Mouse (Mus musculus): ENCODE data around the gene Cntn3. TPM values are rescaled to one million over a fixed set of nuclear protein-coding genes. Genes with fewer than 3 reads are reported as not detected.
"Not testable (repeated sequence)": the region's sequence is repeated elsewhere in the genome, so short reads cannot be mapped to it uniquely, and the experiment has no call there.

Gene Cntn3
- polyA plus RNA-seq (2016; fragmentation: Nextera tagmentation; extraction: Ambion mirVana): 0.45 and 0.70 TPM in 2 replicates

GRCm38 (mm10) chr6:102573001-102573400, at the start of gene Cntn3:
Cntn3 (minus strand) TSS chr6:102573101.
- H3K9me3 ChIP-seq; H3K4me2 ChIP-seq; H3K27ac ChIP-seq; H3K4me1 ChIP-seq (replicated peaks); H3K9ac ChIP-seq (replicated peaks); ATAC-seq (ENCODE audit: insufficient number of reproducible peaks, insufficient read depth, low FRiP score, low TSS enrichment, low read depth); H3K27me3 ChIP-seq; H3K36me3 ChIP-seq; H3K4me3 ChIP-seq (replicated peaks): not testable (repeated sequence)
- WGBS: over 99% methylated on average over 5 of the region's 20 CpGs

GRCm38 (mm10) chr6:102600773-102601172, 27.9 kb upstream of the Cntn3 start:
- no peak for ATAC-seq (ENCODE audit: insufficient number of reproducible peaks, insufficient read depth, low FRiP score, low TSS enrichment, low read depth)
- Histone ChIP-seq H3K9ac (replicated peaks) (no peak overlapping the region), H3K4me3 (replicated peaks) (no peak overlapping the region), H3K4me1 (replicated peaks) (no peaks in the 10 kb centered on the region), H3K36me3 (no peaks in the 10 kb centered on the region), H3K4me2 (no peak overlapping the region), H3K27me3 (no peaks in the 10 kb centered on the region), H3K9me3 (no peaks in the 10 kb centered on the region), H3K27ac (no peak overlapping the region)
- 88% methylated on average over 2 of the region's 2 CpGs for WGBS

- Histone ChIP-seq H3K4me3 (replicated peaks) (no peak overlapping the region), H3K36me3 (no peaks in the 10 kb centered on the region), H3K4me1 (replicated peaks) (no peaks in the 10 kb centered on the region), H3K27me3 (no peaks in the 10 kb centered on the region), H3K27ac (no peak overlapping the region), H3K4me2 (no peak overlapping the region), H3K9me3 (no peaks in the 10 kb centered on the region), H3K9ac (replicated peaks) (no peak overlapping the region)
- WGBS: 72% methylated on average over 2 of the region's 2 CpGs
- ATAC-seq (ENCODE audit: insufficient number of reproducible peaks, insufficient read depth, low FRiP score, low TSS enrichment, low read depth): no peak
Measured at GRCm38 (mm10) chr6:102597756-102598155, 24.9 kb upstream of the Cntn3 start.

- Histone ChIP-seq H3K4me3 (replicated peaks) (no peak overlapping the region), H3K4me1 (replicated peaks) (no peaks in the 10 kb centered on the region), H3K9ac (replicated peaks) (no peak overlapping the region), H3K36me3 (no peaks in the 10 kb centered on the region), H3K27ac (no peak overlapping the region), H3K27me3 (no peaks in the 10 kb centered on the region), H3K4me2 (no peak overlapping the region), H3K9me3 (no peaks in the 10 kb centered on the region)
- 97% methylated on average over 4 of the region's 4 CpGs for WGBS
- no peak for ATAC-seq (ENCODE audit: insufficient number of reproducible peaks, insufficient read depth, low FRiP score, low TSS enrichment, low read depth)
Measured at GRCm38 (mm10) chr6:102590151-102590550, 17.2 kb upstream of the Cntn3 start.

- no peak for ATAC-seq (ENCODE audit: insufficient number of reproducible peaks, insufficient read depth, low FRiP score, low TSS enrichment, low read depth)
- no peak overlapping the region for H3K4me3 ChIP-seq (replicated peaks)
- H3K4me1 ChIP-seq (replicated peaks): no peaks in the 10 kb centered on the region
- H3K36me3 ChIP-seq: no peaks in the 10 kb centered on the region
- H3K27me3 ChIP-seq: no peaks in the 10 kb centered on the region
- no peak overlapping the region for H3K9ac ChIP-seq (replicated peaks)
- H3K27ac ChIP-seq: no peak overlapping the region
- WGBS: 74% methylated on average over 4 of the region's 4 CpGs
- no peak overlapping the region for H3K4me2 ChIP-seq
- no peaks in the 10 kb centered on the region for H3K9me3 ChIP-seq
Measured at GRCm38 (mm10) chr6:102589311-102589710, 16.4 kb upstream of the Cntn3 start.

- Histone ChIP-seq H3K27me3 (no peaks in the 10 kb centered on the region), H3K4me1 (replicated peaks) (no peaks in the 10 kb centered on the region), H3K4me2 (no peak overlapping the region), H3K9me3 (no peaks in the 10 kb centered on the region), H3K27ac (no peak overlapping the region), H3K36me3 (no peaks in the 10 kb centered on the region), H3K4me3 (replicated peaks) (no peak overlapping the region), H3K9ac (replicated peaks) (no peak overlapping the region)
- ATAC-seq (ENCODE audit: insufficient number of reproducible peaks, insufficient read depth, low FRiP score, low TSS enrichment, low read depth): no peak
Measured at GRCm38 (mm10) chr6:102586056-102586455, 13.2 kb upstream of the Cntn3 start.

- Histone ChIP-seq H3K27me3 (no peaks in the 10 kb centered on the region), H3K36me3 (no peaks in the 10 kb centered on the region)
- ATAC-seq (ENCODE audit: insufficient number of reproducible peaks, insufficient read depth, low FRiP score, low TSS enrichment, low read depth): no peak
Measured at GRCm38 (mm10) chr6:102583578-102583977, 10.7 kb upstream of the Cntn3 start.

GRCm38 (mm10) chr6:102567496-102567895, 5.4 kb downstream of the Cntn3 start:
- Histone ChIP-seq H3K9me3 (no peaks in the 10 kb centered on the region), H3K9ac (replicated peaks) (no peak overlapping the region), H3K36me3 (no peaks in the 10 kb centered on the region), H3K27ac (no peak overlapping the region), H3K4me2 (no peak overlapping the region), H3K4me3 (replicated peaks) (no peak overlapping the region), H3K4me1 (replicated peaks) (peaks cover 10% of the 10 kb centered on the region; the same call in 1 of the 2 replicates), H3K27me3 (peaks cover 23% of the 10 kb centered on the region)
- 81% methylated on average over 1 of the region's 1 CpGs for WGBS
- ATAC-seq (ENCODE audit: insufficient number of reproducible peaks, insufficient read depth, low FRiP score, low TSS enrichment, low read depth): no peak

More at GRCm38 (mm10) chr6:102583578-102583977, 10.7 kb upstream of the Cntn3 start:
- H3K4me3 ChIP-seq (replicated peaks): no peak overlapping the region
- H3K4me1 ChIP-seq (replicated peaks): no peaks in the 10 kb centered on the region
- no peaks in the 10 kb centered on the region for H3K9me3 ChIP-seq
- H3K4me2 ChIP-seq: no peak overlapping the region
- no peak overlapping the region for H3K27ac ChIP-seq
- H3K9ac ChIP-seq (replicated peaks): no peak overlapping the region
- 89% methylated on average over 2 of the region's 2 CpGs for WGBS

GRCm38 (mm10) chr6:102565228-102565627, 7.7 kb downstream of the Cntn3 start:
- no peak overlapping the region for H3K27ac ChIP-seq
- H3K27me3 ChIP-seq: peaks cover 27% of the 10 kb centered on the region
- H3K4me2 ChIP-seq: no peak overlapping the region
- ATAC-seq (ENCODE audit: insufficient number of reproducible peaks, insufficient read depth, low FRiP score, low TSS enrichment, low read depth): no peak
- no peak overlapping the region for H3K9ac ChIP-seq (replicated peaks)
- H3K36me3 ChIP-seq: no peaks in the 10 kb centered on the region
- no peak overlapping the region for H3K4me3 ChIP-seq (replicated peaks)
- peaks cover 10% of the 10 kb centered on the region; the same call in 1 of the 2 replicates for H3K4me1 ChIP-seq (replicated peaks)
- 95% methylated on average over 1 of the region's 1 CpGs for WGBS
- H3K9me3 ChIP-seq: no peaks in the 10 kb centered on the region

GRCm38 (mm10) chr6:102564011-102564731, 8.7 kb downstream of the Cntn3 start:
- H3K36me3 ChIP-seq: no peaks in the 10 kb centered on the region
- H3K4me1 ChIP-seq (replicated peaks): peaks cover 10% of the 10 kb centered on the region; the same call in 1 of the 2 replicates
- H3K9ac ChIP-seq (replicated peaks): peak overlapping the region; percentile 59
- H3K9me3 ChIP-seq: no peaks in the 10 kb centered on the region
- peak overlapping the region; percentile 91 for H3K4me2 ChIP-seq
- peak; percentile 97 for ATAC-seq (ENCODE audit: insufficient number of reproducible peaks, insufficient read depth, low FRiP score, low TSS enrichment, low read depth)
- H3K27me3 ChIP-seq: peaks cover 27% of the 10 kb centered on the region
- WGBS: under 1% methylated on average over 60 of the region's 63 CpGs
- H3K27ac ChIP-seq: no peak overlapping the region
- H3K4me3 ChIP-seq (replicated peaks): peak overlapping the region; percentile 53

GRCm38 (mm10) chr6:102563431-102563830, 9.5 kb downstream of the Cntn3 start:
- WGBS: 14% methylated on average over 7 of the region's 7 CpGs

GRCm38 (mm10) chr6:102557521-102557920, 15.4 kb downstream of the Cntn3 start:
- Histone ChIP-seq H3K36me3 (no peaks in the 10 kb centered on the region), H3K4me1 (replicated peaks) (no peaks in the 10 kb centered on the region), H3K4me2 (no peak overlapping the region), H3K9ac (replicated peaks) (no peak overlapping the region), H3K27me3 (peaks cover 5% of the 10 kb centered on the region), H3K27ac (no peak overlapping the region), H3K9me3 (no peaks in the 10 kb centered on the region), H3K4me3 (replicated peaks) (no peak overlapping the region)
- 83% methylated on average over 3 of the region's 3 CpGs for WGBS
- ATAC-seq (ENCODE audit: insufficient number of reproducible peaks, insufficient read depth, low FRiP score, low TSS enrichment, low read depth): no peak

More at GRCm38 (mm10) chr6:102563431-102563830, 9.5 kb downstream of the Cntn3 start:
- Histone ChIP-seq H3K4me3 (replicated peaks) (peak overlapping the region; percentile 53), H3K36me3 (no peaks in the 10 kb centered on the region), H3K4me1 (replicated peaks) (peaks cover 10% of the 10 kb centered on the region; the same call in 1 of the 2 replicates), H3K27me3 (peaks cover 27% of the 10 kb centered on the region), H3K9me3 (no peaks in the 10 kb centered on the region), H3K4me2 (peak overlapping the region; percentile 91), H3K27ac (no peak overlapping the region), H3K9ac (replicated peaks) (no peak overlapping the region)
- no peak for ATAC-seq (ENCODE audit: insufficient number of reproducible peaks, insufficient read depth, low FRiP score, low TSS enrichment, low read depth)

All from limb, embryonic 12.5 days (tissue).